Mouse (Mus musculus): ENCODE measurements at regions not wholly inside any gene's neighbourhood (a gene's known extent, or its start where the extent isn't known, plus 50 kb on each side); places are given as distances from the start of the nearest gene placed in this dataset.

GRCm38 (mm10) chr12:29213625-29214024 is 314.6 kb upstream of the Myt1l start:
- DNase-seq (ENCODE audit: low spot score), result no peak

DNA sequence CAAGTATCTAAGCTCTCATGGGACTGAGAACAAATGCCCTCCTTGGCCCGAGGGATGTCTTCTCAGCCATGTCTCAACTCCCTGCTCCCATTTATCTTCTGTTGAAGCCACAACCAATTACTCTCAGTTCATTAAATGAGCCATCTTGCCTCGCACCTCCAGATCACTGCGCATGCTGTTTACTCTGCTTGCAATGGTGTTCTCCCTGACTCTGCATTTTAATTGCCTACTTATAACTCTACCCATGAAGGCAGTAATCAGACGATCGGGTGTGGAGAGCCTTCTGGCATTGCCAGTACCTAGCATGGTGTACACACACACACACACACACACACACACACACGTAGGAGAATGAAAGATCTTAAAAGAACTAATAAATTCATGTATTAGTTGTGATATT is 306.1 kb upstream of the Myt1l start:
- no peak for DNase-seq (ENCODE audit: low spot score)

GRCm38 (mm10) chr12:29226001-29226400 is 302.2 kb upstream of the Myt1l start:
- no peak for DNase-seq (ENCODE audit: low spot score)

- DNase-seq (ENCODE audit: low spot score), result no peak
These were observed 295.4 kb upstream of the Myt1l start for GRCm38 (mm10) chr12:29232492-29233447.

DNA sequence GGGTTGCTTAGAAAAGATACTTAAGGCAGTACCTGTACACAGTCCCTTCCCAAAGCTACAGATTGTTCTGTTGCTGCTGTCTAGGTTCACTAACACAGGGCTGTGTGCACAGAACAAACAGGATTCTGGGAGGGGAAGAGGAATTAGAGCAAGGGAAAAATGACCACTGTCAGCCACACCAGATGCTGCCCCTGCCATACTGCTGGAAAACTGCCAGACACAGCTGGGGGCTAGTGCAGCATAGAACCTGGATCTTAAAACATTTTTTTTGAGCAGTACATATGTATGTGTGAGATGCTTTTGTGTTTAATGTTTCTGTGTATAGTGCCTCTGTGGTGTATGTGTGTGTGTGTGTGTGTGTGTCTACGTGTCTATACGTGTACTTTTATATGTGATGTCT is 291.7 kb upstream of the Myt1l start:
- DNase-seq (ENCODE audit: low spot score), result no peak

- DNase-seq (ENCODE audit: low spot score), result no peak
These were observed 290.7 kb upstream of the Myt1l start for GRCm38 (mm10) chr12:29237516-29237915.

DNA sequence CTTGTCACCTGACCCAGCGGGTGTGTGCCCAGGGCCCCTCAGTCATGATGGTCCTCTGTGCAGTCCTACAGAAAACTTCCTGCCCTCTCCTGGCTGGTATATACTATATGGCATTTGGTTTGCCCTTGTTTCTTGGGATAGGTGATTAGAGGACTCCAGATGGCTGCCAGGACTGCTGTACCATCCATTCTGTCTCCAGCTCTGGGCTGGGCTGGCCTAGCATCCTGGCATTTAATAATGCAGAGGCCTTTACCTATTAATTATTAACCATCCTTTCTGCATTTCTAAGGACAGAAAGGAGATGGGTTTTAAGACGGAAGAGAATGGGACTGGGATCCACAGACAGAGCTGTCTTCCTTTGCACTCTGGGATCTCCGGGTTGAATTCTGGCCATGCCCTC is 288.7 kb upstream of the Myt1l start:
- DNase-seq (ENCODE audit: low spot score), result no peak

- DNase-seq (ENCODE audit: low spot score), result no peak
These were observed 288.2 kb upstream of the Myt1l start for GRCm38 (mm10) chr12:29239975-29240374.

DNA sequence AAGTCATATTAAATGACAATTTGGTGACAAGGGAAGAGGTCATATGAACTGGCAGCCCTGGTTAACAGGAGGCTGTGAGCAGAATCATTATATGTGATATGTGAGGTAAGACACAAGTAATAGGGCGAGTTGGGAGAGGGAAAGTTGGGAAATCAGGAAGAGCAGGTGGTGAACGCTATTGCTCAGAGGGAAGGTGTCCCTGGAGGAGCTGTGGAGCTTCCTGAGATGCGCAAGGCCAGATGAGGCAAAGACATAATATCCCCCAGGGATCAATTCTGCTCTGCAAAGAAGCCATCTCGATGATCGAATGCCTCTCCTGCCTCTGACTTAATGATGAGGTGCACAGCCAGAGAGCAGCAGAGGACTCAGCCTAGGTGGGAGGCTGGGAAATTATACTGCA is 285.1 kb upstream of the Myt1l start:
- DNase-seq (ENCODE audit: low spot score), result no peak

- no peak for DNase-seq (ENCODE audit: low spot score)
These were observed 282.1 kb upstream of the Myt1l start for GRCm38 (mm10) chr12:29246041-29246440.

- no peak for DNase-seq (ENCODE audit: low spot score)
These were observed 280.8 kb upstream of the Myt1l start for GRCm38 (mm10) chr12:29247356-29247755.

DNA sequence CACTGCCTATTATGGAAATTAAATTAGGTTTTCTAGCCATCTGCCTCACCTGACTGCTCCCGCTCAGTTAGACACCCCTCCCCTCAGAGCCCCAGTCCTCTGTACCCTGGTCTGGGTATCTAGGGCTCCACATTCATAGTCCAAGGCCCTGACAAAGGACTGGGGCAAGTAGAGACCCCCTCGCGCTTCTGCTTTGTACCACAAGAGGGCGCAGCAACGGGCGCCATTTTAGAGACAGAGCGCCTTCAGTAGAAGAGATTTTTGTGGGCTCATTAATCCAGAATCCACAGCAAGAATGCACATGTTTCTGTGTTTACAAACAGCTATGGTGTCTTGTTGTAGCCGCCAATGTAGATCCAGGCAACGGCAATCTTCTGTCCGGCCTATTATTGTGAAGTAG is 279.7 kb upstream of the Myt1l start:
- DNase-seq (ENCODE audit: low spot score), result no peak

- DNase-seq (ENCODE audit: low spot score), result no peak
These were observed 272.1 kb upstream of the Myt1l start for GRCm38 (mm10) chr12:29256103-29256502.

DNA sequence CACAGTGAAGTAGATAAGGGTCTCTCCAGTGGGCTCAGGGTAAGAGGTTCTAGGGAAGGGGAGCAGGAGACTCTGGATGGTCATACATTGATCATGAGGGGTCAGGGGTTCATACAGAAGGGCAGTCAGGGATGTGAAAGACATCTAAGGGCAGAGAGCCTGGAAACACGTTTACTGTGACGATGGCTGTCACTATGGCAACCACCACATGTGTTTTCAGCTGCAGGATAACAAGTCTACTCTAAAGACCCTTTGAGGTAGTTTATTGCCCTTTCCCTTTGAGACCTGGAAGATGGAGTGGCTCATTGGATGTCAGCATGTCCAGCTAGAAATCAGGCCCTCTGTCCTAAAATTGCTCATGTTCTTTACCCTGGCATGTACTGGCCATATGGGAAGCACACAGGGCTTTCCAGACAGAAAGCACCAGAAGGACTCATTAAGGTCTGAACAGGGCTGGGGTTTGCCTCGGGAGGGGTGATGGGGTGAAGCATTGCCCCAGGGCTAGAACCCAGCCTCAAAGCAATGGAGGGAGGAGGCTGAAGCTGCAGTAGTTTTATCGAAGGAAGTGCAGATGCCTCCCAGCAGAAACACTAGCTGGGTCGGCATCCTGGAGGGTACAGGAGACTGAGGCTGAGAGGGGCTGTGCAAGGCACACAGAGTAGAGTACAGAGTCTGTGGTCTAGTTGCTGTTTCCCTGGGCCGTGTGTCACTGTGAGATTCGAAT is 271.0 kb upstream of the Myt1l start:
- no peak for DNase-seq (ENCODE audit: low spot score)

DNA sequence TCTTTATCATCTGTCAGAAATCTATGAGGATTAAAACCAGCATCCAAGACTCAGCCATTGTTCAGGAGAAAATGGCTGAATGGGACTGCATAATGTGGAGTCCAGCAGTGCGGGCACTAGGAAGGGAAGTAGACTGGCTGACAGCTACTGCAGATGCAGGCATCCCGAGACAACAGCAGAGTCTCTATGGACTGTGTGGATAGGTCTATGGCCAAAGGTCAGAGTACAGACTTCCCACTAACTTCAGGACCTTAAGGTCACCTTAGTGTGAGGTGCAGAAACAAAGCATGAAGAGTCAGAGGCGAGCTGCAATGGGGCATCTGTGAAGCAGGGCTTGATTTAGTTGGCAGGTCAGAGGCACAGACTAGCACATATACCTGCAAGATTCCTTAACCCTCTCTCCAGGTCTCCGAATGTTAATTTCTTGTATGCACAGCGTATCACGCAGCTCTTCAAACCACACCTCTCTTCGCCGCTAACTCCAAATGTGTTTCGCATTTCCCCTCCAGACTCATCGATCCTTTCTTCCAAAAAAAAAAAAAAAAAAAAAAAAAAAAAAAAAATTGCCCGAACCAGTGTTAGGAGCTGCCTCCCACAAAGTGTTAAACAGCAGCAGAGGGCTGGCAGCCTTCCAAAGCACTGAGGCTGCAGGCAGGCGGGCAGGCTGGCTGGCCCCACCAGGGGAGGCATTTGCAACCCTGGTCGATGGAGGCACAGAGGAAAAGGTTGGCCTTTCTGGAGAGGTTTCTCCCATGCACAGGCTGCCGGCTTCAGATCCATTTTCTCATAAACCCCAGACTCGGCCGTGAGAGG is 270.2 kb upstream of the Myt1l start:
- DNase-seq (ENCODE audit: low spot score), result no peak

GRCm38 (mm10) chr12:29258548-29258874 is 269.7 kb upstream of the Myt1l start:
- DNase-seq (ENCODE audit: low spot score), result no peak

GRCm38 (mm10) chr12:29258966-29259365 is 269.2 kb upstream of the Myt1l start:
- DNase-seq (ENCODE audit: low spot score), result no peak

DNA sequence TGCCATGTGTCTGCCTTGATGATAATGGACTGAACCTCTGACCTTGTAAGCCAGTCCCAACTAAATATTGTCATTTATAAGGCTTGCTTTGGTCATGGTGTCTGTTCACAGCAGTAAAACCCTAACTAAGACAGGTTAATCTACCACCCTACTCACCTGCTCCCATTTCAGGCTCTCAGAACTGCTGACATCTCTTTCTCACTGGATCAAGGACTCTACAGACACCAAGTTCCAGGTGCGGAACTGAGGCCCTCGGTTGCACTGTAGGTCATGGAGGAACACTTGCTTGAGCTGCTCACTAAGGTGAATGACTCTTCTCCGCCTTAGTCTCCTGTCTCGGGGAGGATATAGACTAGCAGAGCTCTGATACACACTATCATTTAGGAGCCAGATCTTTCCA is 254.0 kb upstream of the Myt1l start:
- DNase-seq (ENCODE audit: low spot score), result no peak

- no peak for DNase-seq (ENCODE audit: low spot score)
These were observed 252.5 kb upstream of the Myt1l start for GRCm38 (mm10) chr12:29275676-29276075.

DNA sequence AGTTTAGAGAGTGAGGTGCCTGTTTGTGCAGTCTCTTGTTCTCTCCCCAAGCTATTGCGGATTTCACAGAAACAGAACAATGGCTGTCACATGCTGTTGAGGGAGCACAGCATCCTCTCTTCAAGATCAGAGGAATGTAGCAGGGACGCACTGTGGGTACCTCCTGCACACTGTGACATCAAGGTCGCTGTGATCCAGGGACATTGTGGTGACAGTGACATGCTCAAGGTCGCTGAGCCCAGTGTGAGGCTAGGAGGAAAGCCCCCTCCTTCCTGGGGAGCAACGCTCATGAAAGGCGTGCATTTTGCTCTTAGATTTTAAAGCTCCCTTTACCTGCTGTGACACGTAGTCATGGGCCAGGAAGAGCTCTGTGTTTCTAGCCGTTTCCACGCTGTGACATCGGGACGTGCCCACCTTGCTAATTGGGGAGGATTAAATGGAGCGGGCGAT is 248.5 kb upstream of the Myt1l start:
- no peak for DNase-seq (ENCODE audit: low spot score)

- DNase-seq (ENCODE audit: low spot score), result no peak
These were observed 247.9 kb upstream of the Myt1l start for GRCm38 (mm10) chr12:29280081-29280788.

All from T-cell, adult 2 months (primary cell).